Mouse (Mus musculus): ENCODE data around the gene Gm9049.
"Not testable (repeated sequence)": the region's sequence is repeated elsewhere in the genome, so short reads cannot be mapped to it uniquely, and the experiment has no call there.

Gene Gm9049

GRCm38 (mm10) chr10:118354005-118354404 is at the start of gene Gm9049:
Gene Gm9049, minus strand, starts transcription at chr10:118354105.
- not testable (repeated sequence) for DNase-seq (ENCODE audit: low spot score)

GRCm38 (mm10) chr10:118399917-118400316 is 46.0 kb upstream of the Gm9049 start:
- DNase-seq (ENCODE audit: low spot score) = no peak

GRCm38 (mm10) chr10:118370443-118370842 is 16.5 kb upstream of the Gm9049 start:
- DNase-seq (ENCODE audit: low spot score) = peak; percentile 83

DNA sequence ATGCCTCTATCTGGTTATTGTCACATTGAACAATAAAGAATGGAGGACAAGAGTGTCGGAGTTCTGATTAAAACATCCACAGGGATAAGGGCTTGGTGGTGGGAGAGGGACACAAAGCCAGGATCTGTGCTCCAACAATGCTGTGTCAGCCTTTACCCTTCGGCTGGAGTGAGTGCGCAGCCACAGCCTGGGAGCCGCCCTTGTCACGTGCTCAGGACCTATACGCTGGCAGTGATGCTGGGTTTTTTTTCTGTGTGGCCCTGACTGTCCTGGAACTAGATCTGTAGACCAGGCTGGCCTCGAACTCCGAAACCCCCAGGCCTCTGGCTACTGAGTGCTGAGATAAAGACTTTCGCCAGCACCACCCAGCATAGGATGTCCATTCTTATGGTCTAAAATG is 15.6 kb upstream of the Gm9049 start:
- no peak for DNase-seq (ENCODE audit: low spot score)

DNA sequence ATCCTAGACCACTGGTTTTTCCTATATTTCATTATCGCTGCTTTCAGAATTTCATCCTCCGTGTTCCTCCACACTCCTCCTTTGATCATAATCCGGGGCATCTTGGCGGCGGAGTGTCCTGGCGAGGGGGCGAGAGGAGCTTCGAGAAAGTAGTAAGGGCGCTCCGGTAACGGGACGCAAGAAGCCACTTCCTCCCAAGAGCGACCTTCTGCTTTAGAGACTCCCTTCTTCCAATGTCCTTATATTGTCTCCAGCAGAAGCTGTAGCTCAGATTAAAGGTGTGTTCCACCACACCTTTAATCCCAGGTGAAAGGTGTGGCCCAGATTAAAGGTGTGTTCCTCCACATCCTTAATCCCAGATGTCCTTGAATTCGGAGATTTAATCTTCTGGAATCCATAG is 5.3 kb downstream of the Gm9049 start, which contains the start of gene Gm9048:
Gene Gm9048, minus strand, starts transcription at position 101 of the 400 bp plus-strand sequence.
- not testable (repeated sequence) for DNase-seq (ENCODE audit: low spot score)

DNA sequence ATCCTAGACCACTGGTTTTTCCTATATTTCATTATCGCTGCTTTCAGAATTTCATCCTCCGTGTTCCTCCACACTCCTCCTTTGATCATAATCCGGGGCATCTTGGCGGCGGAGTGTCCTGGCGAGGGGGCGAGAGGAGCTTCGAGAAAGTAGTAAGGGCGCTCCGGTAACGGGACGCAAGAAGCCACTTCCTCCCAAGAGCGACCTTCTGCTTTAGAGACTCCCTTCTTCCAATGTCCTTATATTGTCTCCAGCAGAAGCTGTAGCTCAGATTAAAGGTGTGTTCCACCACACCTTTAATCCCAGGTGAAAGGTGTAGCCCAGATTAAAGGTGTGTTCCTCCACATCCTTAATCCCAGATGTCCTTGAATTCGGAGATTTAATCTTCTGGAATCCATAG is 10.8 kb downstream of the Gm9049 start, which contains the start of gene Gm9046:
Gene Gm9046, minus strand, starts transcription at position 101 of the 400 bp plus-strand sequence.
- DNase-seq (ENCODE audit: low spot score) = not testable (repeated sequence)

GRCm38 (mm10) chr10:118337731-118338130 is 16.2 kb downstream of the Gm9049 start, which contains the start of gene Gm9045:
Gene Gm9045, minus strand, starts transcription at chr10:118337831.
- DNase-seq (ENCODE audit: low spot score) = not testable (repeated sequence)

DNA sequence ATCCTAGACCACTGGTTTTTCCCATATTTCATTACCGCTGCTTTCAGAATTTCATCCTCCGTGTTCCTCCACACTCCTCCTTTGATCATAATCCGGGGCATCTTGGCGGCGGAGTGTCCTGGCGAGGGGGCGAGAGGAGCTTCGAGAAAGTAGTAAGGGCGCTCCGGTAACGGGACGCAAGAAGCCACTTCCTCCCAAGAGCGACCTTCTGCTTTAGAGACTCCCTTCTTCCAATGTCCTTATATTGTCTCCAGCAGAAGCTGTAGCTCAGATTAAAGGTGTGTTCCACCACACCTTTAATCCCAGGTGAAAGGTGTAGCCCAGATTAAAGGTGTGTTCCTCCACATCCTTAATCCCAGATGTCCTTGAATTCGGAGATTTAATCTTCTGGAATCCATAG is 21.6 kb downstream of the Gm9049 start, which contains the start of gene Gm9044:
Gene Gm9044, minus strand, starts transcription at position 101 of the 400 bp plus-strand sequence.
- not testable (repeated sequence) for DNase-seq (ENCODE audit: low spot score)

DNA sequence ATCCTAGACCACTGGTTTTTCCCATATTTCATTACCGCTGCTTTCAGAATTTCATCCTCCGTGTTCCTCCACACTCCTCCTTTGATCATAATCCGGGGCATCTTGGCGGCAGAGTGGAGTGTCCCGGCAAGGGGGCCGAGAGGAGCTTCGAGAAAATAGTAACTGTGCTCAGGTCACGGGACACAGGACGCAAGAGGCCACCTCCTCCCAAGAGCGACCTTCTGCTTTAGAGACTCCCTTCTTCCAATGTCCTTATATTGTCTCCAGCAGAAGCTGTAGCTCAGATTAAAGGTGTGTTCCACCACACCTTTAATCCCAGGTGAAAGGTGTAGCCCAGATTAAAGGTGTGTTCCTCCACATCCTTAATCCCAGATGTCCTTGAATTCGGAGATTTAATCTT is 27.0 kb downstream of the Gm9049 start, which contains the start of gene Gm9040:
Gene Gm9040, minus strand, starts transcription at position 101 of the 400 bp plus-strand sequence.
- DNase-seq (ENCODE audit: low spot score) = not testable (repeated sequence)

DNA sequence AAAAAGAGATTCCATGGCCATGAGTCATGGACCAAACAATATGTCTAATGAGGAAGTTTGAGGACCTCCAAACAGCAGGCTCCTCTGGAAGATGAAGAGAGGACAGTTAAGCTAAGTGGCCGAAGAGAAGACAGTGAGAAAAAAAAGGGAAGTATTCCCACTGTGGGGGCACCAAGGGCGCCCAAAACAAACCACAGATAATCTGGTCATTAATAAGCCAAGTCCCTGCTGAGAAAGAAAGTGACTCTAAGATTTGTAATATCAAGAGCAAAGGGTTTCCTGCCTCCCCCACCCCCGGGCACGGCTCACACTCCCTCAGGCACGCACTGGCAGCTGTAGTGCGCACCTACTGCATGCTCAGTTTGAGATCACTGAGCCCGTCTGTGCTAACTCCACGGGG is 34.9 kb downstream of the Gm9049 start:
- DNase-seq (ENCODE audit: low spot score) = no peak

GRCm38 (mm10) chr10:118302133-118302532 is 51.8 kb downstream of the Gm9049 start:
- not testable (repeated sequence) for DNase-seq (ENCODE audit: low spot score)
